Mouse (Mus musculus) erythroblast, embryonic 14.5 days (primary cell): ENCODE data around the gene Nup210l. TPM values are rescaled to one million over a fixed set of nuclear protein-coding genes. Genes with fewer than 3 reads are reported as not detected.

Experiments
- H3K27me3 ChIP-seq: 2 replicates; pipeline ENCODE4 v1.6.1; 2012; ENCODE audit warnings: inconsistent platforms; ENCODE audit not compliant: control insufficient read depth
- H3K36me3 ChIP-seq: 2 replicates; pipeline ENCODE4 v1.6.1; 2012; ENCODE audit warnings: mild to moderate bottlenecking, inconsistent platforms; ENCODE audit not compliant: control insufficient read depth
- H3K4me1 ChIP-seq: 2 replicates; pipeline ENCODE4 v1.6.1; 2012; ENCODE audit warnings: inconsistent platforms; ENCODE audit not compliant: control insufficient read depth
- H3K4me3 ChIP-seq: replicated peaks from 2 replicates; pipeline ENCODE3; 2012; ENCODE audit warnings: moderate library complexity, mild to moderate bottlenecking, inconsistent platforms
- H3K9me3 ChIP-seq: 2 replicates; pipeline ENCODE4 v1.6.1; 2012; ENCODE audit warnings: low read length, inconsistent platforms, mixed read lengths; ENCODE audit not compliant: control insufficient read depth
- GATA1 ChIP-seq: IDR thresholded peaks from 2 replicates; pipeline ENCODE4 v1.6.1; 2012; ENCODE audit warnings: low read length, inconsistent platforms, mixed read lengths
- TAL1 ChIP-seq: IDR thresholded peaks from 3 replicates; pipeline ENCODE4 v1.6.1; 2012; ENCODE audit warnings: low read length, inconsistent platforms, mixed read lengths
- polyA plus RNA-seq: library from polyadenylated mRNA; stranded (reverse); fragments of >175 nt; gene quantifications from 2 replicates; pipeline ENCODE4 v1.2.3, GENCODE M21; 2012

Nup210l gene
- not detected in 2 replicates for polyA plus RNA-seq

GRCm38 (mm10) chr3:90103938-90104337 is at the start of gene Nup210l:
Gene Nup210l, plus strand, starts transcription at chr3:90104132.
- Histone ChIP-seq H3K4me1 (no peaks in the 10 kb centered on the region), H3K27me3 (no peaks in the 10 kb centered on the region), H3K36me3 (peaks cover 13% of the 10 kb centered on the region), H3K9me3 (no peaks in the 10 kb centered on the region), H3K4me3 (no peak within 1 kb of the TSS)
- TF ChIP-seq TAL1 (no peak), GATA1 (no peak)

- H3K4me1 ChIP-seq = no peaks in the 10 kb centered on the region
- TF ChIP-seq TAL1 (no peak), GATA1 (no peak)
- no peak overlapping the region for H3K4me3 ChIP-seq
- H3K27me3 ChIP-seq = no peaks in the 10 kb centered on the region
- H3K9me3 ChIP-seq = no peaks in the 10 kb centered on the region
- H3K36me3 ChIP-seq = peaks cover 73% of the 10 kb centered on the region
Observed at GRCm38 (mm10) chr3:90061549-90061948, 42.4 kb upstream of the Nup210l start.

GRCm38 (mm10) chr3:90062539-90062938 is 41.4 kb upstream of the Nup210l start:
- H3K9me3 ChIP-seq = no peaks in the 10 kb centered on the region
- no peak overlapping the region for H3K4me3 ChIP-seq
- H3K36me3 ChIP-seq = peaks cover 63% of the 10 kb centered on the region
- TF ChIP-seq GATA1 (no peak), TAL1 (no peak)
- no peaks in the 10 kb centered on the region for H3K27me3 ChIP-seq
- H3K4me1 ChIP-seq = no peaks in the 10 kb centered on the region

GRCm38 (mm10) chr3:90064383-90064782 is 39.5 kb upstream of the Nup210l start:
- no peak for TF ChIP-seq TAL1
- no peak overlapping the region for H3K4me3 ChIP-seq
- H3K4me1 ChIP-seq = no peaks in the 10 kb centered on the region
- no peaks in the 10 kb centered on the region for H3K9me3 ChIP-seq
- H3K36me3 ChIP-seq = peaks cover 52% of the 10 kb centered on the region
- no peaks in the 10 kb centered on the region for H3K27me3 ChIP-seq

GRCm38 (mm10) chr3:90065553-90065952 is 38.4 kb upstream of the Nup210l start:
- H3K36me3 ChIP-seq = peaks cover 44% of the 10 kb centered on the region
- H3K4me1 ChIP-seq = peaks cover 2% of the 10 kb centered on the region; the same call in 1 of the 2 replicates

GRCm38 (mm10) chr3:90067851-90068250 is 36.1 kb upstream of the Nup210l start:
- no peaks in the 10 kb centered on the region for H3K27me3 ChIP-seq
- no peaks in the 10 kb centered on the region for H3K9me3 ChIP-seq
- TF ChIP-seq TAL1 (no peak), GATA1 (no peak)
- peaks cover 2% of the 10 kb centered on the region; the same call in 1 of the 2 replicates for H3K4me1 ChIP-seq
- H3K4me3 ChIP-seq = no peak overlapping the region
- peaks cover 22% of the 10 kb centered on the region for H3K36me3 ChIP-seq

More at GRCm38 (mm10) chr3:90065553-90065952, 38.4 kb upstream of the Nup210l start:
- TF ChIP-seq GATA1 (no peak), TAL1 (no peak)
- no peaks in the 10 kb centered on the region for H3K9me3 ChIP-seq
- no peaks in the 10 kb centered on the region for H3K27me3 ChIP-seq
- H3K4me3 ChIP-seq = no peak overlapping the region

GRCm38 (mm10) chr3:90069688-90070087 is 34.2 kb upstream of the Nup210l start:
- H3K9me3 ChIP-seq = no peaks in the 10 kb centered on the region
- peaks cover 2% of the 10 kb centered on the region; the same call in 1 of the 2 replicates for H3K4me1 ChIP-seq
- H3K27me3 ChIP-seq = peaks cover 5% of the 10 kb centered on the region; the same call in 1 of the 2 replicates
- H3K4me3 ChIP-seq = no peak overlapping the region
- H3K36me3 ChIP-seq = peaks cover 12% of the 10 kb centered on the region
- TF ChIP-seq GATA1 (no peak), TAL1 (no peak)

GRCm38 (mm10) chr3:90072294-90072693 is 31.6 kb upstream of the Nup210l start, which contains the start of gene Tpm3:
Gene Tpm3, plus strand, starts transcription at chr3:90072649.
- H3K4me1 ChIP-seq = peaks cover 4% of the 10 kb centered on the region
- H3K4me3 ChIP-seq = no peak within 1 kb of the TSS
- H3K27me3 ChIP-seq = peaks cover 9% of the 10 kb centered on the region; the same call in 1 of the 2 replicates
- no peaks in the 10 kb centered on the region for H3K9me3 ChIP-seq
- H3K36me3 ChIP-seq = no peaks in the 10 kb centered on the region
- TF ChIP-seq TAL1 (no peak), GATA1 (no peak)

GRCm38 (mm10) chr3:90076921-90077716 is 26.8 kb upstream of the Nup210l start:
- no peak overlapping the region for H3K4me3 ChIP-seq
- TF ChIP-seq GATA1 (no peak), TAL1 (no peak)
- no peaks in the 10 kb centered on the region for H3K9me3 ChIP-seq
- peaks cover 42% of the 10 kb centered on the region for H3K4me1 ChIP-seq
- peaks cover 9% of the 10 kb centered on the region; the same call in 1 of the 2 replicates for H3K27me3 ChIP-seq
- H3K36me3 ChIP-seq = peaks cover 4% of the 10 kb centered on the region
